Comparison of ENCODE assay signal across 8 mouse cellular contexts in genomic region chr11:84760622-84761196, GRCm38 (mm10). TPM values are rescaled to one million over a fixed set of nuclear protein-coding genes. Genes with fewer than 3 reads are reported as not detected.
DNase-seq lines count a peak whose midpoint lies in the region; ATAC-seq lines count a peak whose summit lies in the region.

No protein-coding gene starts in this region.

- ATAC-seq in heart, embryonic 12.5 days (ENCODE audit: insufficient number of reproducible peaks, low FRiP score): no peak

- 13% methylated on average over 15 of the region's 15 CpGs for WGBS in heart, embryonic 12.5 days

- peak overlapping the region; percentile 35 for H3K4me2 ChIP-seq in heart, embryonic 12.5 days

- H3K9ac ChIP-seq in heart, embryonic 12.5 days: no peak overlapping the region

- no peak overlapping the region for H3K27ac ChIP-seq in heart, embryonic 12.5 days (ENCODE audit: poor library complexity, severe bottlenecking)

- H3K36me3 ChIP-seq in heart, embryonic 12.5 days: no peaks in the 10 kb centered on the region

- peaks cover 24% of the 10 kb centered on the region for H3K27me3 ChIP-seq in heart, embryonic 12.5 days (replicated peaks)

- H3K4me1 ChIP-seq in heart, embryonic 12.5 days (replicated peaks): peaks cover 22% of the 10 kb centered on the region

- DNase-seq in heart, postnatal 25 days (ENCODE audit: low spot score): no peak
- peak; percentile 8 for DNase-seq in heart, postnatal 4 days
- peak; percentile 80 to 88 for DNase-seq in left cerebral cortex, postnatal 14 days (ENCODE audit: low spot score in 2 of 2)
- DNase-seq in right cerebral cortex, postnatal 25 days: peak; percentile 70
- DNase-seq in gastrocnemius, postnatal 25 days: no peak
- no peak for DNase-seq in adrenal gland, adult (ENCODE audit: inconsistent age in 2 of 2, low spot score in 1 of 2)
- no peak for DNase-seq in adrenal gland, postnatal 10 days

- H3K9me3 ChIP-seq in heart, embryonic 12.5 days (replicated peaks): no peaks in the 10 kb centered on the region

- no peak overlapping the region for H3K4me3 ChIP-seq in heart, embryonic 12.5 days

- intact Hi-C loops in heart, postnatal 25 days (cut with DNase I): no loop called here
- intact Hi-C loops in left cerebral cortex, postnatal 14 days (cut with DNase I): no loop called here

RNA-seq across cellular contexts. Expression of gene Mrm1, which starts 58.6 kb away (rescaled TPM):
- 12.9 and 17.3 TPM in 2 replicates for polyA plus RNA-seq in heart, embryonic 12.5 days (2016; fragmentation: Nextera tagmentation; extraction: Ambion mirVana)
- 10 to 100 TPM; 17.1 to 17.9 TPM for total RNA-seq in heart, postnatal 25 days (2021)
- 10 to 100 TPM; 11.9 to 12.8 TPM for total RNA-seq in heart, postnatal 4 days (2021)
- total RNA-seq in left cerebral cortex, postnatal 14 days (2021): 10 to 100 TPM; 17.0 to 17.2 TPM
- total RNA-seq in gastrocnemius, postnatal 25 days (2021): 1 to 10 TPM; 7.1 to 7.9 TPM
- total RNA-seq in adrenal gland, postnatal 10 days (2021): 10 to 100 TPM; 14.0 to 22.7 TPM

Comparison
In these comparisons a context has a peak if more than half of its experiments do, and no peak if none do; other contexts are left out.
1. DNase-seq: peak in heart, postnatal 4 days (single experiment), left cerebral cortex, postnatal 14 days (2 of 2) and right cerebral cortex, postnatal 25 days (single experiment); none in heart, postnatal 25 days (single experiment), gastrocnemius, postnatal 25 days (single experiment), adrenal gland, adult (0 of 2) and adrenal gland, postnatal 10 days (single experiment).